Mouse (Mus musculus): ENCODE results near the gene Twnk. TPM values are rescaled to one million over a fixed set of nuclear protein-coding genes. Genes with fewer than 3 reads are reported as not detected.

Twnk gene
- polyA plus RNA-seq, 1 experiment: 7.2 TPM

- WGBS: 85% methylated on average over 11 of the region's 11 CpGs
- DNase-seq: no peak
- H3K4me3 ChIP-seq (replicated peaks; ENCODE audit: extremely low read depth, low read depth, low read length): no peak overlapping the region
- no peaks in the 10 kb centered on the region for H3K4me1 ChIP-seq (ENCODE audit: control insufficient read depth, insufficient read depth, low read length)
- no peak for TF ChIP-seq CTCF (IDR thresholded peaks at IDR 0.05; ENCODE audit: insufficient read depth, low read length)
- no peak for TF ChIP-seq POLR2A (IDR thresholded peaks at IDR 0.05; ENCODE audit: borderline replicate concordance, extremely low read depth, low read depth, low read length)
These were observed 7.7 kb upstream of the Twnk start for GRCm38 (mm10) chr19:44997786-44998185.

GRCm38 (mm10) chr19:44999647-45000046 is 5.8 kb upstream of the Twnk start:
- Histone ChIP-seq H3K4me1 (ENCODE audit: control insufficient read depth, insufficient read depth, low read length) (no peaks in the 10 kb centered on the region), H3K4me3 (replicated peaks; ENCODE audit: extremely low read depth, low read depth, low read length) (no peak overlapping the region)
- DNase-seq: no peak
- no peak for TF ChIP-seq CTCF (IDR thresholded peaks at IDR 0.05; ENCODE audit: insufficient read depth, low read length)
- no peak for TF ChIP-seq POLR2A (IDR thresholded peaks at IDR 0.05; ENCODE audit: borderline replicate concordance, extremely low read depth, low read depth, low read length)
- WGBS: 78% methylated on average over 8 of the region's 8 CpGs

- H3K4me1 ChIP-seq (ENCODE audit: control insufficient read depth, insufficient read depth, low read length): peaks cover 10% of the 10 kb centered on the region
- WGBS: 64% methylated on average over 3 of the region's 3 CpGs
- TF ChIP-seq POLR2A (IDR thresholded peaks at IDR 0.05; ENCODE audit: borderline replicate concordance, extremely low read depth, low read depth, low read length): no peak
- 0 out of 2 replicates have a peak, but pooled peaks have one; percentile 18 for TF ChIP-seq CTCF (IDR thresholded peaks at IDR 0.05; ENCODE audit: insufficient read depth, low read length)
- no peak for DNase-seq
- H3K4me3 ChIP-seq (replicated peaks; ENCODE audit: extremely low read depth, low read depth, low read length): no peak overlapping the region
These were observed 3.2 kb upstream of the Twnk start for GRCm38 (mm10) chr19:45002301-45002700.

GRCm38 (mm10) chr19:45003740-45004516 is 1.5 kb upstream of the Twnk start:
- DNase-seq: no peak
- WGBS: 88% methylated on average over 7 of the region's 7 CpGs
- Histone ChIP-seq H3K4me3 (replicated peaks; ENCODE audit: extremely low read depth, low read depth, low read length) (no peak overlapping the region), H3K4me1 (ENCODE audit: control insufficient read depth, insufficient read depth, low read length) (peaks cover 10% of the 10 kb centered on the region)
- TF ChIP-seq CTCF (IDR thresholded peaks at IDR 0.05; ENCODE audit: insufficient read depth, low read length) (no peak), POLR2A (IDR thresholded peaks at IDR 0.05; ENCODE audit: borderline replicate concordance, extremely low read depth, low read depth, low read length) (no peak)

GRCm38 (mm10) chr19:45005957-45006712 is 672 bp downstream of the Twnk start, which contains the start of gene Mrpl43:
Gene Mrpl43, minus strand, starts transcription at chr19:45006442.
- H3K4me1 ChIP-seq (ENCODE audit: control insufficient read depth, insufficient read depth, low read length): peaks cover 10% of the 10 kb centered on the region
- TF ChIP-seq POLR2A (IDR thresholded peaks at IDR 0.05; ENCODE audit: borderline replicate concordance, extremely low read depth, low read depth, low read length) (peak; percentile 56; the same call in 1 of the 2 replicates), CTCF (IDR thresholded peaks at IDR 0.05; ENCODE audit: insufficient read depth, low read length) (no peak)
- under 1% methylated on average over 82 of the region's 82 CpGs for WGBS
- peak; percentile 99 for DNase-seq
- peak within 1 kb of the TSS; percentile 96 for H3K4me3 ChIP-seq (replicated peaks; ENCODE audit: extremely low read depth, low read depth, low read length)

GRCm38 (mm10) chr19:45007021-45007420 is 1.6 kb downstream of the Twnk start:
- no peak overlapping the region for H3K4me3 ChIP-seq (replicated peaks; ENCODE audit: extremely low read depth, low read depth, low read length)
- 17% methylated on average over 17 of the region's 17 CpGs for WGBS

GRCm38 (mm10) chr19:45007425-45008191 is 2.1 kb downstream of the Twnk start:
- H3K4me1 ChIP-seq (ENCODE audit: control insufficient read depth, insufficient read depth, low read length): peaks cover 10% of the 10 kb centered on the region
- WGBS: 73% methylated on average over 20 of the region's 20 CpGs
- TF ChIP-seq POLR2A (IDR thresholded peaks at IDR 0.05; ENCODE audit: borderline replicate concordance, extremely low read depth, low read depth, low read length) (no peak), CTCF (IDR thresholded peaks at IDR 0.05; ENCODE audit: insufficient read depth, low read length) (no peak)
- H3K4me3 ChIP-seq (replicated peaks; ENCODE audit: extremely low read depth, low read depth, low read length): no peak overlapping the region
- no peak for DNase-seq

More at GRCm38 (mm10) chr19:45007021-45007420, 1.6 kb downstream of the Twnk start:
- TF ChIP-seq CTCF (IDR thresholded peaks at IDR 0.05; ENCODE audit: insufficient read depth, low read length): no peak
- no peak for TF ChIP-seq POLR2A (IDR thresholded peaks at IDR 0.05; ENCODE audit: borderline replicate concordance, extremely low read depth, low read depth, low read length)
- peaks cover 10% of the 10 kb centered on the region for H3K4me1 ChIP-seq (ENCODE audit: control insufficient read depth, insufficient read depth, low read length)
- no peak for DNase-seq

GRCm38 (mm10) chr19:45010646-45011045 is 5.2 kb downstream of the Twnk start:
- H3K4me1 ChIP-seq (ENCODE audit: control insufficient read depth, insufficient read depth, low read length): peaks cover 5% of the 10 kb centered on the region
- no peak for TF ChIP-seq CTCF (IDR thresholded peaks at IDR 0.05; ENCODE audit: insufficient read depth, low read length)
- no peak for TF ChIP-seq POLR2A (IDR thresholded peaks at IDR 0.05; ENCODE audit: borderline replicate concordance, extremely low read depth, low read depth, low read length)
- 84% methylated on average over 4 of the region's 4 CpGs for WGBS

GRCm38 (mm10) chr19:45012219-45012618 is 6.8 kb downstream of the Twnk start:
- H3K4me3 ChIP-seq (replicated peaks; ENCODE audit: extremely low read depth, low read depth, low read length): no peak overlapping the region
- TF ChIP-seq CTCF (IDR thresholded peaks at IDR 0.05; ENCODE audit: insufficient read depth, low read length) (no peak), POLR2A (IDR thresholded peaks at IDR 0.05; ENCODE audit: borderline replicate concordance, extremely low read depth, low read depth, low read length) (no peak)
- no peak for DNase-seq
- H3K4me1 ChIP-seq (ENCODE audit: control insufficient read depth, insufficient read depth, low read length): peaks cover under 1% of the 10 kb centered on the region
- 85% methylated on average over 8 of the region's 8 CpGs for WGBS

More at GRCm38 (mm10) chr19:45010646-45011045, 5.2 kb downstream of the Twnk start:
- DNase-seq: no peak
- H3K4me3 ChIP-seq (replicated peaks; ENCODE audit: extremely low read depth, low read depth, low read length): no peak overlapping the region
